Comparison of ENCODE assay signal across 8 mouse cellular contexts in genomic region chr2:38643625-38644427, GRCm38 (mm10). TPM values are rescaled to one million over a fixed set of nuclear protein-coding genes. Genes with fewer than 3 reads are reported as not detected.
DNase-seq lines count a peak whose midpoint lies in the region; ATAC-seq lines count a peak whose summit lies in the region.

TSS of gene Psmb7 (minus strand) at chr2:38644087.

- peak within 1 kb of the TSS; percentile 92 for H3K4me2 ChIP-seq in lung, embryonic 16.5 days (ENCODE audit: low read depth, low read length)

- H3K4me3 ChIP-seq in lung, embryonic 16.5 days (ENCODE audit: low read length), result peak within 1 kb of the TSS; percentile 98

- DNase-seq in MEL-GATA-1-ER (ENCODE audit: extremely low read depth, low read depth), result peak; percentile 82
- peak; percentile 83 for DNase-seq in cerebellum, adult 8-10 months
- DNase-seq in forelimb bud, embryonic 11.5 days (ENCODE audit: low read depth, low spot score), result peak; percentile 92
- DNase-seq in layer of hippocampus, adult 9-10 months (ENCODE audit: low spot score), result peak; percentile 76
- DNase-seq in ovary, postnatal 10 days (ENCODE audit: low spot score), result peak; percentile 51
- peak; percentile 78 to 85 for DNase-seq in thymus, postnatal 10 days (ENCODE audit: low spot score in 2 of 2)

- peaks cover 12% of the 10 kb centered on the region for H3K4me1 ChIP-seq in lung, embryonic 16.5 days (replicated peaks; ENCODE audit: control insufficient read depth, insufficient read depth, low read length)

- no peaks in the 10 kb centered on the region for H3K27me3 ChIP-seq in lung, embryonic 16.5 days (ENCODE audit: control insufficient read depth, insufficient read depth, low read depth, low read length)

- ATAC-seq in hematopoietic stem cell, adult 5-6 weeks (replicated peaks in 1 of 2; ENCODE audit: insufficient read depth in 1 of 2, low FRiP score in 2 of 2, low TSS enrichment in 1 of 2, low read depth in 1 of 2, poor library complexity in 2 of 2, severe bottlenecking in 2 of 2), result peak; percentile 87 to 94
- ATAC-seq in lung, embryonic 16.5 days (ENCODE audit: low read depth), result peak; percentile 90

- peak within 1 kb of the TSS; percentile 94 for H3K9ac ChIP-seq in lung, embryonic 16.5 days (ENCODE audit: low read length)

- peaks cover 20% of the 10 kb centered on the region for H3K36me3 ChIP-seq in lung, embryonic 16.5 days (ENCODE audit: control insufficient read depth, insufficient read depth, low read length)

- peak within 1 kb of the TSS; percentile 46; the same call in 1 of the 2 replicates for H3K27ac ChIP-seq in lung, embryonic 16.5 days (ENCODE audit: low read length)

- no peaks in the 10 kb centered on the region for H3K9me3 ChIP-seq in lung, embryonic 16.5 days (ENCODE audit: control insufficient read depth, low read length)

- WGBS in lung, embryonic 16.5 days, result 2% methylated on average over 52 of the region's 52 CpGs

RNA-seq across cellular contexts. Expression of gene Psmb7, which starts in this region (rescaled TPM):
- 215 and 259 TPM in 2 replicates for total RNA-seq in hematopoietic stem cell, adult 5-6 weeks (2017)
- 227 and 238 TPM in 2 replicates for polyA plus RNA-seq in lung, embryonic 16.5 days (2015; fragmentation: Nextera tagmentation; extraction: Ambion mirVana)

Comparison
In these comparisons a context has a peak if more than half of its experiments do, and no peak if none do; other contexts are left out.
1. Peak in every context shown above with its lines: DNase-seq, ATAC-seq, H3K4me3 ChIP-seq and H3K27ac ChIP-seq.